Mouse (Mus musculus) liver, embryonic 14.5 days (tissue): ENCODE results near the gene Fgd6. TPM values are rescaled to one million over a fixed set of nuclear protein-coding genes. Genes with fewer than 3 reads are reported as not detected.

Experiments used
- ATAC-seq: fragments of 200-750 bp; cut with Nextera tagmentation; 2 replicates; pipeline ENCODE4 v1.8.0; 2017; ENCODE audit warnings: moderate number of reproducible peaks, mild to moderate bottlenecking, moderate library complexity; ENCODE audit not compliant: insufficient read depth
- DNase-seq, 3 experiments: peaks; one replicate each; pipeline ENCODE4 v3.0.0-alpha.2; 2012 to 2013; ENCODE audit warnings: low read depth in 3 of 3, low spot score in 3 of 3
- H3K27ac ChIP-seq: fragments of 300-500 bp; sonication (generic); 2 replicates; pipeline ENCODE4 v1.5.1; 2014; ENCODE audit warnings: moderate library complexity, mild to moderate bottlenecking, control low read depth, inconsistent platforms
- H3K27me3 ChIP-seq: fragments of 300-500 bp; sonication (generic); 2 replicates; pipeline ENCODE4 v1.6.1; 2014; ENCODE audit warnings: mild to moderate bottlenecking, low read length, moderate library complexity; ENCODE audit not compliant: control insufficient read depth, insufficient read depth
- H3K36me3 ChIP-seq: fragments of 300-500 bp; sonication (generic); replicated peaks from 2 replicates; pipeline ENCODE4 v1.6.1; 2014; ENCODE audit warnings: low read depth; ENCODE audit not compliant: control insufficient read depth, insufficient read depth
- H3K4me1 ChIP-seq, 2 experiments: fragments of 200-500 bp in 1 of 2; fragments of 300-500 bp in 1 of 2; sonication (generic) in 1 of 2; replicated peaks; 2 replicates each; pipeline ENCODE4 v1.6.1; 2012 to 2014; ENCODE audit warnings: antibody characterized with exemption in 1 of 2, inconsistent platforms in 1 of 2, low read length in 1 of 2; ENCODE audit not compliant: control insufficient read depth in 2 of 2, insufficient read depth in 2 of 2
- H3K4me2 ChIP-seq: fragments of 300-500 bp; sonication (generic); 2 replicates; pipeline ENCODE4 v1.6.1; 2014; ENCODE audit warnings: low read depth, mild to moderate bottlenecking, control low read depth, moderate library complexity
- H3K4me3 ChIP-seq, 2 experiments: fragments of 200-500 bp in 1 of 2; fragments of 300-500 bp in 1 of 2; sonication (generic) in 1 of 2; 2 replicates each; pipeline ENCODE4 v1.5.1; 2012 to 2014; ENCODE audit warnings: low read depth in 2 of 2, low read length in 2 of 2, mild to moderate bottlenecking in 2 of 2, control low read depth in 1 of 2, inconsistent platforms in 1 of 2, moderate library complexity in 1 of 2; ENCODE audit not compliant: insufficient read depth in 1 of 2
- H3K9ac ChIP-seq: fragments of 300-500 bp; sonication (generic); replicated peaks from 2 replicates; pipeline ENCODE4 v1.6.1; 2014; ENCODE audit warnings: mild to moderate bottlenecking, control low read depth, moderate library complexity
- H3K9me3 ChIP-seq: fragments of 300-500 bp; sonication (generic); 2 replicates; pipeline ENCODE4 v1.6.1; 2016; ENCODE audit warnings: low read length, mixed read lengths; ENCODE audit not compliant: control insufficient read depth
- CTCF ChIP-seq: IDR thresholded peaks from 2 replicates; pipeline ENCODE4 v1.5.1; 2016; ENCODE audit warnings: antibody characterized with exemption, low read depth, control low read depth
- EP300 ChIP-seq: IDR thresholded peaks from 2 replicates; pipeline ENCODE4 v1.6.1; 2016; ENCODE audit warnings: antibody characterized with exemption, low read depth
- WGBS: fragments of 180-500 bp; shearing (Covaris S2); extraction: QIAGEN DNeasy Blood & Tissue Kit; methylation state at CpG from one replicate; pipeline ENCODE4 v1.1.7; 2014; ENCODE audit not compliant: insufficient replicate concordance; 5-methylcytosine and 5-hydroxymethylcytosine counted together
- polyA plus RNA-seq, 2 experiments: library from polyadenylated mRNA; depleted of rRNA in 1 of 2; stranded (reverse) in 1 of 2; unstranded in 1 of 2; fragments of >200 nt; fragmentation: Nextera tagmentation in 1 of 2; extraction: Ambion mirVana in 1 of 2; gene quantifications; 2 replicates each; pipeline versions ENCODE4 v1.2.1 to v1.2.3; 2012 to 2014

Gene Fgd6
- polyA plus RNA-seq, 2 experiments = 2.4 to 2.9 TPM

DNA sequence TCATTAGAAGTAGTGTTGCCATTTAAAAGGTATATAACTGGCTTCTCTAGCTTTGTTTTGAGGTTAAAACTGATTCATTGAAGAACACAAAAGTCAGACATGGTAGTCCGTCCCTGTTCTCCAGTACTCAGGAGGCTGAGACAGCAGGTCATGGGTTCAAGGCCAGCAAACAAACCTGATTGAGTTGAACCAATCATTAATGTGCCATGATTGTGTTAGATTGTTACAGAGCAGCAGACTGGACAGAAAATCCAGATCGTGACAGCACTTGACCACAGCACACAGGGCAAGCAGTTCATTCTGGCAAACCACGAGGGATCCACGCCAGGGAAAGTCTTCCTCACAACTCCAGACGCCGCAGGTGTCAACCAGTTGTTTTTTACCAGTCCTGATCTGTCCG is 126.2 kb downstream of the Fgd6 start:
- Histone ChIP-seq H3K27me3 (no peaks in the 10 kb centered on the region), H3K9ac (no peak overlapping the region), H3K4me2 (no peak overlapping the region), H3K27ac (no peak overlapping the region), H3K4me1 (no peaks in the 10 kb centered on the region), H3K9me3 (no peaks in the 10 kb centered on the region), H3K4me3 (no peak overlapping the region), H3K36me3 (peaks cover 10% of the 10 kb centered on the region)
- ATAC-seq = no peak
- DNase-seq = no peak
- TF ChIP-seq CTCF (no peak), EP300 (no peak)
- WGBS = 80% methylated on average over 7 of the region's 7 CpGs

DNA sequence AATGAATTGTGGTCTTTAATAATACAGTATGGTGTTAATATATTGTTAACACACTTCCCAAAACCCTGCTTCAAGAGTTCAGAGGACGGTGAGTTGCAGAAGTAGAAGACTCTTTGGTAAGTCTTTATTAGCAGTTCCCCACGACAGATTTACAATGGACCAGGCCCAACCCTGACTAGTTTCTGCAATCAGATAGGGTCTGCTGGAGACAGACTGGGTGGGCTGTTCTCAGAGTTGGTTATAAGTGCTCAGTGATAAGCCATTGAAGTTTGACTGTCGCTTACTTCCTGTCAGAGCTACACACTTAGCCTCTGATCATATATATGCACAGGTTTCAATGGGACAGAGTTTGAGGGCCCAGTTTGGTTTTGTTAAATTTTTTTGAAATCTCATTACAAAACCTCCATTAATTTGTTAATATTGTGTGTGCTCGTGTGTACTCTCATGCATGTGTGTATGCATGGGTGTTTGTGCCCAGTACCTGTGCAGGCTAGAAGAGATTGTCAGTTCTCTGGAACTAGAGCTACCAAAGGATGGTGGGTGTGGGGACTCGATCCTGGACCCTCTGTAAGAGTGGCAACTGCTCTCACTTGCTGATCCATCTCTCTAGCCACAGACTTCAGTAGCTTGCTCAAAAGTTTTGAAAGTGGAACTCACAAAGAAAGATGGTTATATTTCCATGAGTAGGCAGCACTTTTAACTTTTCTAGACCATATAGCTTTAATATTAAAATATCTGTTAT is 128.5 kb downstream of the Fgd6 start:
- ATAC-seq = no peak
- Histone ChIP-seq H3K4me3 (no peak overlapping the region), H3K27me3 (no peaks in the 10 kb centered on the region), H3K27ac (no peak overlapping the region), H3K36me3 (peaks cover 8% of the 10 kb centered on the region), H3K9ac (no peak overlapping the region), H3K4me1 (no peaks in the 10 kb centered on the region), H3K9me3 (no peaks in the 10 kb centered on the region), H3K4me2 (no peak overlapping the region)
- TF ChIP-seq EP300 = no peak
- no peak for TF ChIP-seq CTCF
- no peak for DNase-seq
- 49% methylated on average over 5 of the region's 5 CpGs for WGBS

DNA sequence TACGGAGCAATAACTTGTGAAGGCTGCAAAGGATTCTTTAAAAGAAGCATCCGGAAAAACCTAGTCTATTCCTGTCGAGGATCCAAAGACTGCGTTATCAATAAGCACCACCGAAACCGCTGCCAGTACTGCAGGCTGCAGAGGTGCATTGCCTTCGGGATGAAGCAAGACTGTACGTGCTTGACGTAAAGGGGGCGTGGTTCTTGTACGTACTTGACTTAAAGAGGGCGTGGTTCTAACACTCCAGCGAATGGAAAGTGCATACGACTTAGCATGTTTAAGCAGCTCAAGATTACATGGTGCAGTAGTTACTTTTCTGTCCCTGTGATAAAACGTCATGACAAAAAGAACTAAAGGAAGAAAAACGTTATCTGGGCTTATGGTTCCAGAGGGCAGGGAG is 129.6 kb downstream of the Fgd6 start:
- Histone ChIP-seq H3K9me3 (no peaks in the 10 kb centered on the region), H3K4me2 (no peak overlapping the region), H3K4me3 (no peak overlapping the region), H3K27ac (no peak overlapping the region), H3K9ac (no peak overlapping the region), H3K4me1 (no peaks in the 10 kb centered on the region), H3K36me3 (peaks cover 7% of the 10 kb centered on the region), H3K27me3 (no peaks in the 10 kb centered on the region)
- ATAC-seq (no peak), DNase-seq (no peak)
- WGBS = 73% methylated on average over 16 of the region's 16 CpGs
- no peak for TF ChIP-seq EP300
- TF ChIP-seq CTCF = no peak

DNA sequence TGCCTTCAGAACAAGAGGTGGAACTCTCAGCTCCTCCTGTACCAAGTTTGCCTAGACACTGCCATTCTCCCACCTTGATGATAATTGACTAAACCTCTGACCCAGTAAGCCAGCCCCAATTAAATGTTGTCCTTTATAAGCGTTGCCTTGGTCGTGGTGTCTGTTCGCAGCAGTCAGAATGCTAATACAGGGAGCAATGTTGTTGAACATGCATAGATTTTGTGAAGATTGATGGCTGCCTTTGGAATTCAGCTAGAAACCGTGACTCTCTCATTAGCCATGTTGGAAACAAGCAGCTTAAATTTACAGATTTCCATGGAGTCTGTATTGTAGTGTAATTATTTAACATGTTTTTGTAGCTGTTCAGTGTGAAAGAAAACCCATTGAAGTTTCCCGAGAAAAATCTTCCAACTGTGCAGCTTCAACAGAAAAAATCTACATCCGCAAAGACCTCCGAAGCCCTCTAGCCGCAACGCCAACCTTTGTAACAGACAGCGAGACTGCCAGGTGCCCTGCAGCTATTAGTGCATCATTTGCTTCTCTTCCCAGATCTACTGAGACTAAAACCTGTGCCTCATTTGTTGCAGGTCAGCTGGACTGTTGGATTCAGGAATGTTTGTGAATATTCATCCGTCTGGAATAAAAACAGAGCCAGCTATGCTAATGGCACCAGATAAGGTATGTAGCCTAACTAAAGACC is 131.4 kb downstream of the Fgd6 start:
- ATAC-seq (no peak), DNase-seq (no peak)
- TF ChIP-seq EP300 (no peak), CTCF (no peak)
- no peaks in the 10 kb centered on the region for H3K27me3 ChIP-seq
- H3K9me3 ChIP-seq = no peaks in the 10 kb centered on the region
- peaks cover 7% of the 10 kb centered on the region for H3K36me3 ChIP-seq
- H3K4me2 ChIP-seq = no peak overlapping the region
- WGBS = 84% methylated on average over 11 of the region's 11 CpGs
- H3K9ac ChIP-seq = no peak overlapping the region
- no peaks in the 10 kb centered on the region for H3K4me1 ChIP-seq
- H3K27ac ChIP-seq = no peak overlapping the region
- H3K4me3 ChIP-seq = no peak overlapping the region

DNA sequence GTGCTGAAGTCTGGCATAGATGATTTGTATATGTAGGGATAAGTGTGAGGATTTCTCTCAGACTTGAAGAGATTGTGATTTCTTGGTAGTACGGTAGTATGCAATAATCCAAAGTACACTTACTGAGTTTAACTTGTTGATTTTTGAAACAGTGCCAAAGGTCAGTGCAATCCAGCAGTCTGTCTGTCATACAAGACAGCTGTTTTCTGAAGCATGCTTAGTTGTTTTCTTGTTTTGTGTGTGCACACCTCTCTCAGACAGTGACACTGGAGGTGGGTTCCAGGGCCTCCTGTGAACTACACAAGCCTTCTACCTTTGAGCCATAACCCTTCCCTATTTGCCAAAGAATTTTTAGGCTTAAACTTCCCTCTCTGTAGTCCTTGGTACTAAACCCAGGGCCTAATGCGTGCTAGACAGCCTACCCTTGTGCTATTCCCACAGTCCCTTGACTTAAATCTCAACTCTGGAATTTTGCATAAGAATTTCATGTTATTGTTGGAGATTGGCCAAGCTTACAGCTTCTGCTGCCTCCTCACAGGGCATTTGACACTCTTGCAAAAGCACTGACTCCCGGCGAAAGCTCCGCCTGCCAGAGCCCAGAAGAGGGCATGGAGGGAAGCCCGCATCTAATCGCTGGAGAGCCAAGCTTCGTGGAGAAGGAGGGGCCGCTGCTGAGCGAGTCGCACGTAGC is 135.8 kb downstream of the Fgd6 start:
- Histone ChIP-seq H3K9me3 (no peaks in the 10 kb centered on the region), H3K27ac (no peak overlapping the region), H3K4me2 (no peak overlapping the region), H3K4me3 (no peak overlapping the region), H3K36me3 (peaks cover 6% of the 10 kb centered on the region), H3K4me1 (no peaks in the 10 kb centered on the region), H3K27me3 (no peaks in the 10 kb centered on the region), H3K9ac (no peak overlapping the region)
- DNase-seq = no peak
- 81% methylated on average over 12 of the region's 12 CpGs for WGBS
- no peak for ATAC-seq
- TF ChIP-seq EP300 (no peak), CTCF (no peak)
